Mouse (Mus musculus): ENCODE measurements at regions not wholly inside any gene's neighbourhood (a gene's known extent, or its start where the extent isn't known, plus 50 kb on each side); places are given as distances from the start of the nearest gene placed in this dataset.
A peak's percentile ranks its signal among the peaks of the same experiment; 100 is the strongest.

DNA sequence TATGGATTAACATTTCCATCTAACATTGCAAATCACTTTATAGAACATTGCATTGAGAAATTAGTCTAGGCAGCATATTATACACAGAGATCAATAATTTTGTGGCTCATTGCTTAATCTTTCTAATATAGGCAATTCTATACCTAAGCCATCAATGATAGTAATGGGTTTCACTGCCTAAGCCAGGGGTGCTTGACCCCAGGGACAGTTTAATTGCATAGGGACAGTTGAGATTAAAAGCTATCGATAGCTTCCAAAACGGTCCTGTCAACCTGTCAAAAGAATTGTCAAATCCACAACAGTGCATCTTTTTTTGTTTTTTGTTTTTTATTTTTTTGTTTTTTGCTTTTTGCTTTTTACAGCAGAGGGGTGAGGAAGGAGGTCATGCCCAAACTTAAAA, 58.5 kb upstream of the Arhgap18 start:
- Histone ChIP-seq H3K36me3 (ENCODE audit: insufficient read depth, low read length) (no peaks in the 10 kb centered on the region), H3K4me3 (ENCODE audit: low read length) (peak overlapping the region; percentile 47), H3K4me2 (ENCODE audit: low read depth, low read length) (peak overlapping the region; percentile 65), H3K9ac (replicated peaks; ENCODE audit: low read length) (peak overlapping the region; percentile 50; the same call in 1 of the 2 replicates), H3K27ac (peak overlapping the region; percentile 57; the same call in 1 of the 2 replicates), H3K27me3 (ENCODE audit: insufficient read depth, low read length) (no peaks in the 10 kb centered on the region), H3K9me3 (ENCODE audit: low read length) (no peaks in the 10 kb centered on the region), H3K4me1 (ENCODE audit: insufficient read depth, low read length) (no peaks in the 10 kb centered on the region)
- WGBS: 53% methylated on average over 2 of the region's 2 CpGs
- ATAC-seq: no peak
- TF ChIP-seq CTCF (IDR thresholded peaks at IDR 0.05; ENCODE audit: low read depth): no peak
- no peak for DNase-seq (ENCODE audit: low spot score)

- no peaks in the 10 kb centered on the region for H3K36me3 ChIP-seq (ENCODE audit: insufficient read depth, low read length)
- H3K9ac ChIP-seq (replicated peaks; ENCODE audit: low read length): peak overlapping the region; percentile 50
- no peaks in the 10 kb centered on the region for H3K4me1 ChIP-seq (ENCODE audit: insufficient read depth, low read length)
- peak overlapping the region; percentile 65 for H3K4me2 ChIP-seq (ENCODE audit: low read depth, low read length)
- no peaks in the 10 kb centered on the region for H3K27me3 ChIP-seq (ENCODE audit: insufficient read depth, low read length)
- peak overlapping the region; percentile 57 for H3K27ac ChIP-seq
- no peaks in the 10 kb centered on the region for H3K9me3 ChIP-seq (ENCODE audit: low read length)
- ATAC-seq: peak; percentile 98
- peak overlapping the region; percentile 47 for H3K4me3 ChIP-seq (ENCODE audit: low read length)
- DNase-seq (ENCODE audit: low spot score): peak; percentile 82
- 3% methylated on average over 25 of the region's 25 CpGs for WGBS
- peak; percentile 45; the same call in 1 of the 2 replicates for TF ChIP-seq CTCF (IDR thresholded peaks at IDR 0.05; ENCODE audit: low read depth)
Measured at GRCm38 (mm10) chr10:26695212-26695933, 57.8 kb upstream of the Arhgap18 start.

All from hindbrain, postnatal 0 days (tissue).